Mouse (Mus musculus): ENCODE measurements around the gene Ier3. TPM values are rescaled to one million over a fixed set of nuclear protein-coding genes. Genes with fewer than 3 reads are reported as not detected.

Gene Ier3
- total RNA-seq, 1 experiment from 2014 or later, result 66.9 TPM

- no peak for ATAC-seq (replicated peaks; ENCODE audit: low read depth, poor library complexity, severe bottlenecking)
Measured at GRCm38 (mm10) chr17:35809395-35809794, 12.1 kb upstream of the Ier3 start.

- no peak for ATAC-seq (replicated peaks; ENCODE audit: low read depth, poor library complexity, severe bottlenecking)
Measured at GRCm38 (mm10) chr17:35810900-35811648, 10.4 kb upstream of the Ier3 start.

- ATAC-seq (replicated peaks; ENCODE audit: low read depth, poor library complexity, severe bottlenecking), result no peak
Measured at GRCm38 (mm10) chr17:35812307-35812706, 9.2 kb upstream of the Ier3 start.

- ATAC-seq (replicated peaks; ENCODE audit: low read depth, poor library complexity, severe bottlenecking), result no peak
Measured at GRCm38 (mm10) chr17:35812736-35813135, 8.7 kb upstream of the Ier3 start.

GRCm38 (mm10) chr17:35813245-35813647 is 8.2 kb upstream of the Ier3 start:
- peak; percentile 76 for ATAC-seq (replicated peaks; ENCODE audit: low read depth, poor library complexity, severe bottlenecking)

GRCm38 (mm10) chr17:35813653-35814052 is 7.8 kb upstream of the Ier3 start:
- peak; percentile 30 for ATAC-seq (replicated peaks; ENCODE audit: low read depth, poor library complexity, severe bottlenecking)

- no peak for ATAC-seq (replicated peaks; ENCODE audit: low read depth, poor library complexity, severe bottlenecking)
Measured at GRCm38 (mm10) chr17:35814678-35815077, 6.8 kb upstream of the Ier3 start.

GRCm38 (mm10) chr17:35815836-35816235 is 5.6 kb upstream of the Ier3 start:
- ATAC-seq (replicated peaks; ENCODE audit: low read depth, poor library complexity, severe bottlenecking), result no peak

- ATAC-seq (replicated peaks; ENCODE audit: low read depth, poor library complexity, severe bottlenecking), result no peak
Measured at GRCm38 (mm10) chr17:35816686-35817085, 4.8 kb upstream of the Ier3 start.

- no peak for ATAC-seq (replicated peaks; ENCODE audit: low read depth, poor library complexity, severe bottlenecking)
Measured at GRCm38 (mm10) chr17:35817226-35817625, 4.3 kb upstream of the Ier3 start.

- ATAC-seq (replicated peaks; ENCODE audit: low read depth, poor library complexity, severe bottlenecking), result no peak
Measured at GRCm38 (mm10) chr17:35820111-35820510, 1.4 kb upstream of the Ier3 start.

- ATAC-seq (replicated peaks; ENCODE audit: low read depth, poor library complexity, severe bottlenecking), result no peak
Measured at GRCm38 (mm10) chr17:35822564-35822963, 1.1 kb downstream of the Ier3 start.

- ATAC-seq (replicated peaks; ENCODE audit: low read depth, poor library complexity, severe bottlenecking), result peak; percentile 68
Measured at GRCm38 (mm10) chr17:35822964-35823937, 1.8 kb downstream of the Ier3 start, which contains the start of gene Flot1. Gene Flot1, plus strand, starts transcription at chr17:35823230.

GRCm38 (mm10) chr17:35824402-35824801 is 2.9 kb downstream of the Ier3 start:
- ATAC-seq (replicated peaks; ENCODE audit: low read depth, poor library complexity, severe bottlenecking), result no peak

GRCm38 (mm10) chr17:35825109-35825850 is 3.8 kb downstream of the Ier3 start:
- ATAC-seq (replicated peaks; ENCODE audit: low read depth, poor library complexity, severe bottlenecking), result no peak

- ATAC-seq (replicated peaks; ENCODE audit: low read depth, poor library complexity, severe bottlenecking), result peak; percentile 97
Measured at GRCm38 (mm10) chr17:35829737-35830136, 8.3 kb downstream of the Ier3 start.

- ATAC-seq (replicated peaks; ENCODE audit: low read depth, poor library complexity, severe bottlenecking), result no peak
Measured at GRCm38 (mm10) chr17:35832400-35833238, 11.1 kb downstream of the Ier3 start.

- no peak for ATAC-seq (replicated peaks; ENCODE audit: low read depth, poor library complexity, severe bottlenecking)
Measured at GRCm38 (mm10) chr17:35833239-35833751, 11.8 kb downstream of the Ier3 start.

GRCm38 (mm10) chr17:35833894-35834293 is 12.4 kb downstream of the Ier3 start:
- no peak for ATAC-seq (replicated peaks; ENCODE audit: low read depth, poor library complexity, severe bottlenecking)
